Mouse (Mus musculus) hindbrain, embryonic 11.5 days (tissue): ENCODE measurements around the gene Sh3glb2. TPM values are rescaled to one million over a fixed set of nuclear protein-coding genes. Genes with fewer than 3 reads are reported as not detected.

Source experiments
- ATAC-seq: fragments of 200-750 bp; cut with Nextera tagmentation; 2 replicates; pipeline ENCODE4 v1.8.0; 2017; ENCODE audit warnings: mild to moderate bottlenecking, moderate TSS enrichment, moderate library complexity; ENCODE audit not compliant: low FRiP score
- DNase-seq: peaks from one replicate; pipeline ENCODE4 v3.0.0-alpha.2; 2015; ENCODE audit warnings: low spot score
- H3K27ac ChIP-seq: fragments of 300-500 bp; sonication (generic); 2 replicates; pipeline ENCODE4 v1.5.1; 2014; ENCODE audit warnings: mild to moderate bottlenecking, low read depth, low read length
- H3K27me3 ChIP-seq: fragments of 300-500 bp; sonication (generic); 2 replicates; pipeline ENCODE4 v1.6.1; 2014; ENCODE audit warnings: mild to moderate bottlenecking, low read length, moderate library complexity, mixed read lengths; ENCODE audit not compliant: control insufficient read depth, insufficient read depth
- H3K36me3 ChIP-seq: fragments of 300-500 bp; sonication (generic); 2 replicates; pipeline ENCODE4 v1.6.1; 2014; ENCODE audit warnings: mild to moderate bottlenecking, low read length, moderate library complexity, mixed read lengths; ENCODE audit not compliant: control insufficient read depth, insufficient read depth
- H3K4me1 ChIP-seq: fragments of 300-500 bp; sonication (generic); replicated peaks from 2 replicates; pipeline ENCODE4 v1.6.1; 2014; ENCODE audit warnings: low read length, mixed read lengths; ENCODE audit not compliant: control insufficient read depth, insufficient read depth
- H3K4me2 ChIP-seq: fragments of 300-500 bp; sonication (generic); replicated peaks from 2 replicates; pipeline ENCODE4 v1.6.1; 2014; ENCODE audit warnings: mild to moderate bottlenecking, low read depth, low read length
- H3K4me3 ChIP-seq: fragments of 300-500 bp; sonication (generic); 2 replicates; pipeline ENCODE4 v1.5.1; 2014; ENCODE audit warnings: low read depth, low read length
- H3K9ac ChIP-seq: fragments of 300-500 bp; sonication (generic); 2 replicates; pipeline ENCODE4 v1.6.1; 2014; ENCODE audit warnings: low read depth, low read length
- H3K9me3 ChIP-seq: fragments of 300-500 bp; sonication (generic); 2 replicates; pipeline ENCODE4 v1.6.1; 2016; ENCODE audit warnings: low read length; ENCODE audit not compliant: control insufficient read depth
- WGBS: fragments of 180-500 bp; shearing (Covaris S2); extraction: QIAGEN DNeasy Blood & Tissue Kit; methylation state at CpG from one replicate; pipeline ENCODE4 v1.1.7; 2014; 5-methylcytosine and 5-hydroxymethylcytosine counted together
- polyA plus RNA-seq: library from polyadenylated mRNA; unstranded; fragments of >200 nt; fragmentation: Nextera tagmentation; extraction: Ambion mirVana; gene quantifications from 2 replicates; pipeline ENCODE4 v1.2.1, GENCODE M21; 2014

The Sh3glb2 gene
- polyA plus RNA-seq, 1 experiment from 2014 or later = 48.5 TPM

GRCm38 (mm10) chr2:30371544-30371943 is 12.4 kb upstream of the Sh3glb2 start:
- no peaks in the 10 kb centered on the region for H3K27me3 ChIP-seq
- H3K4me3 ChIP-seq = no peak overlapping the region
- no peaks in the 10 kb centered on the region for H3K9me3 ChIP-seq
- WGBS = 95% methylated on average over 8 of the region's 8 CpGs
- DNase-seq (no peak), ATAC-seq (no peak)
- H3K36me3 ChIP-seq = peaks cover 13% of the 10 kb centered on the region
- H3K9ac ChIP-seq = no peak overlapping the region
- H3K4me2 ChIP-seq = no peak overlapping the region
- no peak overlapping the region for H3K27ac ChIP-seq
- H3K4me1 ChIP-seq = no peaks in the 10 kb centered on the region

GRCm38 (mm10) chr2:30366203-30366602 is 7.1 kb upstream of the Sh3glb2 start:
- no peak for ATAC-seq
- H3K4me1 ChIP-seq = peaks cover 8% of the 10 kb centered on the region
- no peak for DNase-seq
- H3K9ac ChIP-seq = no peak overlapping the region
- 74% methylated on average over 5 of the region's 5 CpGs for WGBS
- no peaks in the 10 kb centered on the region for H3K9me3 ChIP-seq
- no peak overlapping the region for H3K4me3 ChIP-seq
- H3K27ac ChIP-seq = no peak overlapping the region
- peaks cover 3% of the 10 kb centered on the region for H3K36me3 ChIP-seq
- H3K27me3 ChIP-seq = no peaks in the 10 kb centered on the region
- H3K4me2 ChIP-seq = no peak overlapping the region

- H3K9me3 ChIP-seq = no peaks in the 10 kb centered on the region
- WGBS = 94% methylated on average over 2 of the region's 2 CpGs
Observed at GRCm38 (mm10) chr2:30365281-30366069, 6.3 kb upstream of the Sh3glb2 start.

GRCm38 (mm10) chr2:30363773-30364650 is 4.9 kb upstream of the Sh3glb2 start, which contains the start of gene Miga2:
TSS of gene Miga2 (plus strand) at chr2:30364233.
- WGBS = under 1% methylated on average over 54 of the region's 54 CpGs

More at GRCm38 (mm10) chr2:30365281-30366069, 6.3 kb upstream of the Sh3glb2 start:
- Histone ChIP-seq H3K27ac (no peak overlapping the region), H3K4me2 (peak overlapping the region; percentile 88), H3K4me1 (peaks cover 8% of the 10 kb centered on the region), H3K36me3 (0 out of 2 replicates have a peak, but pooled peaks cover 2% of the 10 kb centered on the region), H3K4me3 (peak overlapping the region; percentile 93; the same call in 1 of the 2 replicates), H3K9ac (peak overlapping the region; percentile 88; the same call in 1 of the 2 replicates), H3K27me3 (no peaks in the 10 kb centered on the region)
- ATAC-seq = no peak
- DNase-seq = no peak

DNA sequence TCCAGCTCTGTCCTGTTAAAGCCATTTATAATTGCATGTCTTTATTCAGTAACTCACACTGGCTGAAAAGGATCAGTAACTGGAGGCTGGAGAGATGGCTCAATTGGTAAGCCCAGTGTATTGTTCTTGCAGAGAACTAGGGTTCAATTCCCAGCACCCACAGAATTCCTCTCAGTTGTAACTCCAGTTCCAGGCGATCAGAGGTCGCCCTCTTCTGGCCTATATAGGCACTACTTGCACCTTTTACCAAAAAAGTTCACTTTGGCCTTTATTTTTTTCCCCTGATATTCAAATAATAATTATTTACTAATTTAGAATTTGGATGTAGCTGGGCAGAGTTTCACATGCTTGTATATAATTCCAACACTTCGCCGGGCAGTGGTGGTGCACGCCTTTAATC is 3.7 kb upstream of the Sh3glb2 start:
- 75% methylated on average over 5 of the region's 5 CpGs for WGBS
- H3K9ac ChIP-seq = no peak overlapping the region
- no peak for ATAC-seq

More at GRCm38 (mm10) chr2:30363773-30364650, 4.9 kb upstream of the Sh3glb2 start, which contains the start of gene Miga2:
- DNase-seq (peak; percentile 98), ATAC-seq (peak; percentile 99)
- Histone ChIP-seq H3K9me3 (no peaks in the 10 kb centered on the region), H3K9ac (peak within 1 kb of the TSS; percentile 88), H3K4me2 (peak within 1 kb of the TSS; percentile 88), H3K27ac (peak within 1 kb of the TSS; percentile 42; the same call in 1 of the 2 replicates), H3K4me3 (peak within 1 kb of the TSS; percentile 93), H3K36me3 (no peaks in the 10 kb centered on the region), H3K27me3 (no peaks in the 10 kb centered on the region), H3K4me1 (peaks cover 8% of the 10 kb centered on the region)

DNA sequence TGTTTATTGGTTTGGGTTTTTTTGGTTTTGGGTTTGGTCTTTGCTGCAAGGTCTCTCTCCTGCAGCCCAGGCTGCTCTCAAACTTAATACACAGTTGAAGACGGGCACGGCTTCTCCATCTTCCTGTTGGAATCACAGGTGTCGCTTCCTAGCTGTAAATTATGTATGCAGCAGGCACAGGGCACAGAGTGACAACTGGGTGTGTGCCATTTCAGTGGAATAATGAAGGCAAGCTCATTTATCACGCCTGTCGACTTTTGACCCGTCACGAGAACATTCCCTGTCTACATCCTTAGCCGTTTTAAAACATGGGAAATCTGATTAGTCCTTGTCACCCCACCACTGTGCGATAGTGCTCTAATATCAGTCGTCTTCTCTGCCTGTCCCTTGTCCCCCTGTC is 1.5 kb upstream of the Sh3glb2 start:
- ATAC-seq = no peak
- DNase-seq = no peak
- no peaks in the 10 kb centered on the region for H3K9me3 ChIP-seq
- WGBS = 61% methylated on average over 10 of the region's 10 CpGs
- H3K9ac ChIP-seq = no peak overlapping the region
- no peak overlapping the region for H3K27ac ChIP-seq
- H3K27me3 ChIP-seq = no peaks in the 10 kb centered on the region
- H3K4me3 ChIP-seq = no peak overlapping the region
- no peaks in the 10 kb centered on the region for H3K36me3 ChIP-seq
- no peak overlapping the region for H3K4me2 ChIP-seq
- peaks cover 13% of the 10 kb centered on the region for H3K4me1 ChIP-seq

More for the DNA sequence above, 3.7 kb upstream of the Sh3glb2 start:
- Histone ChIP-seq H3K9me3 (no peaks in the 10 kb centered on the region), H3K4me2 (no peak overlapping the region), H3K36me3 (no peaks in the 10 kb centered on the region), H3K27me3 (no peaks in the 10 kb centered on the region), H3K27ac (no peak overlapping the region), H3K4me1 (peaks cover 13% of the 10 kb centered on the region), H3K4me3 (no peak overlapping the region)
- no peak for DNase-seq

- ATAC-seq (no peak), DNase-seq (peak; percentile 21)
- Histone ChIP-seq H3K4me1 (peaks cover 5% of the 10 kb centered on the region; the same call in 1 of the 2 replicates), H3K27ac (no peak overlapping the region), H3K36me3 (no peaks in the 10 kb centered on the region), H3K9ac (no peak overlapping the region; the same call in 1 of the 2 replicates), H3K4me2 (peak overlapping the region; percentile 91), H3K27me3 (no peaks in the 10 kb centered on the region), H3K4me3 (peak overlapping the region; percentile 70), H3K9me3 (no peaks in the 10 kb centered on the region)
- WGBS = 56% methylated on average over 8 of the region's 8 CpGs
Observed at GRCm38 (mm10) chr2:30357552-30358510, 1.3 kb downstream of the Sh3glb2 start.

DNA sequence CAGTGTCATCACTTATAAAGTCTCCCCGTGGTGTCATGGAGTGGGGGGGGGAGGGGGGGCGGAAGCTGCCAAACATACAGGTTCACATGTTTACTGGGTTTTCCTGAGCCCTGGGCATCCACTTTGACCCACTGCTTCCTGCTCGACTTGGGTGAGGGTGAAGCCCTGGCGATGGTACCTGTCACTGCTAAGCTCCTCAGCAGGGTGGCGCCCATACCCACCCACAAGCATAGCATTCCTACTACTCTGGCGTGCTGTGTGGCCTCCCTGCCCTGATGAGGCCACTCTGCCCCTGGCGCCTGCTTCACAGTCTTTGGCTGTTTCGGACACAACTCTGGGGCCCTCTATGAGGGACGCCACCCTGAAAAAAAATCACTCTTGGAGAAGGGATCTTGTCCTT is 2.2 kb downstream of the Sh3glb2 start:
- no peaks in the 10 kb centered on the region for H3K27me3 ChIP-seq
- H3K27ac ChIP-seq = no peak overlapping the region
- H3K4me3 ChIP-seq = no peak overlapping the region
- ATAC-seq = no peak
- peaks cover 5% of the 10 kb centered on the region; the same call in 1 of the 2 replicates for H3K4me1 ChIP-seq
- no peaks in the 10 kb centered on the region for H3K9me3 ChIP-seq
- WGBS = 70% methylated on average over 9 of the region's 9 CpGs
- DNase-seq = no peak
- no peaks in the 10 kb centered on the region for H3K36me3 ChIP-seq
- no peak overlapping the region for H3K4me2 ChIP-seq
- H3K9ac ChIP-seq = no peak overlapping the region
